Mouse (Mus musculus) MEL (cell line): ENCODE results near the gene Dtx3. TPM values are rescaled to one million over a fixed set of nuclear protein-coding genes. Genes with fewer than 3 reads are reported as not detected.

Experiments used
- DNase-seq: peaks from one replicate; pipeline ENCODE4 v3.0.0; 2011; ENCODE audit warnings: low read depth, low spot score
- H3K27ac ChIP-seq: 2 replicates; pipeline ENCODE4 v1.5.1; 2012; ENCODE audit warnings: low read depth, mild to moderate bottlenecking, control low read depth, low read length, moderate library complexity; ENCODE audit not compliant: control insufficient read depth
- H3K27me3 ChIP-seq, 2 experiments: fragments of 150-350 bp in 1 of 2; sonication (generic) in 1 of 2; 2 replicates each; pipeline ENCODE4 v1.6.1; 2012; ENCODE audit warnings: low read length in 2 of 2, mild to moderate bottlenecking in 2 of 2, improper control_type of control experiment in 1 of 2, moderate library complexity in 1 of 2; ENCODE audit not compliant: insufficient read depth in 2 of 2, control insufficient read depth in 1 of 2
- H3K36me3 ChIP-seq, 2 experiments: 2 replicates each; pipeline ENCODE4 v1.6.1; 2012 to 2014; ENCODE audit warnings: low read length in 2 of 2, improper control_type of control experiment in 1 of 2, inconsistent platforms in 1 of 2, mild to moderate bottlenecking in 1 of 2; ENCODE audit not compliant: insufficient read depth in 2 of 2, control insufficient read depth in 1 of 2
- H3K4me1 ChIP-seq, 2 experiments: fragments of 150-350 bp in 1 of 2; sonication (generic) in 1 of 2; 2 replicates each; pipeline ENCODE4 v1.6.1; 2012; ENCODE audit warnings: low read length in 2 of 2, improper control_type of control experiment in 1 of 2, mild to moderate bottlenecking in 1 of 2; ENCODE audit not compliant: insufficient read depth in 2 of 2, control insufficient read depth in 1 of 2
- H3K4me3 ChIP-seq, 2 experiments: fragments of 150-350 bp in 1 of 2; sonication (generic) in 1 of 2; 2 replicates each; pipeline ENCODE4 v1.5.1; 2012; ENCODE audit warnings: low read depth in 2 of 2, low read length in 2 of 2, mild to moderate bottlenecking in 2 of 2, moderate library complexity in 2 of 2, control low read depth in 1 of 2, improper control_type of control experiment in 1 of 2; ENCODE audit not compliant: control insufficient read depth in 1 of 2, insufficient read depth in 1 of 2
- H3K79me2 ChIP-seq: 2 replicates; pipeline ENCODE4 v1.6.1; 2012; ENCODE audit warnings: mild to moderate bottlenecking, low read length, moderate library complexity; ENCODE audit not compliant: control insufficient read depth, poor library complexity, insufficient read depth
- H3K9ac ChIP-seq: 2 replicates; pipeline ENCODE4 v1.6.1; 2012; ENCODE audit warnings: low read depth, mild to moderate bottlenecking, control low read depth, low read length, moderate library complexity; ENCODE audit not compliant: control insufficient read depth, poor library complexity, severe bottlenecking
- H3K9me3 ChIP-seq: fragments of 150-350 bp; sonication (generic); replicated peaks from 2 replicates; pipeline ENCODE4 v1.6.1; 2012; ENCODE audit warnings: mild to moderate bottlenecking, low read length, improper control_type of control experiment, moderate library complexity; ENCODE audit not compliant: insufficient read depth
- BHLHE40 ChIP-seq: IDR thresholded peaks from 2 replicates; pipeline ENCODE4 v1.6.1; 2012; ENCODE audit warnings: low read depth, mild to moderate bottlenecking, inconsistent platforms, low read length, improper control_type of control experiment, borderline replicate concordance
- CHD2 ChIP-seq: IDR thresholded peaks from 2 replicates; pipeline ENCODE4 v1.6.1; 2011; ENCODE audit warnings: low read length, improper control_type of control experiment
- E2F4 ChIP-seq: IDR thresholded peaks from 2 replicates; pipeline ENCODE4 v1.6.1; 2011; ENCODE audit warnings: low read depth, low read length, improper control_type of control experiment, borderline replicate concordance
- ETS1 ChIP-seq: IDR thresholded peaks from 2 replicates; pipeline ENCODE4 v1.6.1; 2012; ENCODE audit warnings: low read depth, mild to moderate bottlenecking, inconsistent platforms, low read length, improper control_type of control experiment, moderate library complexity
- GABPA ChIP-seq: IDR thresholded peaks from 2 replicates; pipeline ENCODE4 v1.6.1; 2012; ENCODE audit warnings: low read depth, mild to moderate bottlenecking, inconsistent platforms, low read length, improper control_type of control experiment, moderate library complexity
- HCFC1 ChIP-seq: IDR thresholded peaks from 2 replicates; pipeline ENCODE4 v1.6.1; 2012; ENCODE audit warnings: low read depth, mild to moderate bottlenecking, inconsistent platforms, low read length, improper control_type of control experiment, moderate library complexity
- JUND ChIP-seq: IDR thresholded peaks from 2 replicates; pipeline ENCODE4 v1.6.1; 2011; ENCODE audit warnings: low read depth, mild to moderate bottlenecking, improper control_type of control experiment, low read length
- KAT2A ChIP-seq: conservative IDR thresholded peaks from 2 replicates; pipeline ENCODE4 v1.6.1; 2012; ENCODE audit warnings: low read depth, low read length, improper control_type of control experiment, inconsistent platforms
- MAFK ChIP-seq: IDR thresholded peaks from 2 replicates; pipeline ENCODE4 v1.6.1; 2011; ENCODE audit warnings: low read depth, mild to moderate bottlenecking, low read length, improper control_type of control experiment, borderline replicate concordance
- MEF2A ChIP-seq: IDR thresholded peaks from 2 replicates; pipeline ENCODE4 v1.6.1; 2014; ENCODE audit warnings: low read depth, mild to moderate bottlenecking, inconsistent platforms, low read length, improper control_type of control experiment; ENCODE audit not compliant: poor library complexity, insufficient replicate concordance, severe bottlenecking; ENCODE audit errors: extremely low read depth
- MXI1 ChIP-seq: IDR thresholded peaks from 2 replicates; pipeline ENCODE4 v1.6.1; 2011; ENCODE audit warnings: mild to moderate bottlenecking, low read depth, low read length, improper control_type of control experiment
- MYC ChIP-seq: IDR thresholded peaks from 2 replicates; pipeline ENCODE4 v1.6.1; 2011; ENCODE audit warnings: low read depth, mild to moderate bottlenecking, low read length, improper control_type of control experiment, moderate library complexity
- NELFE ChIP-seq: IDR thresholded peaks from 2 replicates; pipeline ENCODE4 v1.6.1; 2011; ENCODE audit warnings: low read depth, low read length, improper control_type of control experiment
- POLR2AphosphoS5 ChIP-seq: IDR thresholded peaks from 2 replicates; pipeline ENCODE4 v1.6.1; 2012; ENCODE audit warnings: low read depth, borderline replicate concordance, mild to moderate bottlenecking, inconsistent platforms, low read length, moderate library complexity, mixed read lengths
- RCOR1 ChIP-seq: IDR thresholded peaks from 2 replicates; pipeline ENCODE4 v1.6.1; 2012; ENCODE audit warnings: low read depth, mild to moderate bottlenecking, inconsistent platforms, low read length, improper control_type of control experiment
- SMC3 ChIP-seq: IDR thresholded peaks from 2 replicates; pipeline ENCODE4 v1.6.1; 2011; ENCODE audit warnings: low read depth, low read length, improper control_type of control experiment
- TAL1 ChIP-seq: IDR thresholded peaks from 2 replicates; pipeline ENCODE4 v1.6.1; 2012; ENCODE audit warnings: mild to moderate bottlenecking, inconsistent platforms, low read length, moderate library complexity, mixed read lengths
- TBP ChIP-seq: IDR thresholded peaks from 2 replicates; pipeline ENCODE4 v1.8.0; 2011; ENCODE audit warnings: low read depth, low read length, improper control_type of control experiment
- TCF12 ChIP-seq: IDR thresholded peaks from 2 replicates; pipeline ENCODE4 v1.6.1; 2014; ENCODE audit warnings: low read depth, mild to moderate bottlenecking, inconsistent platforms, low read length, improper control_type of control experiment, moderate library complexity
- ZC3H11A ChIP-seq: IDR thresholded peaks from 2 replicates; pipeline ENCODE4 v1.6.1; 2012; ENCODE audit warnings: low read depth, mild to moderate bottlenecking, inconsistent platforms, low read length, improper control_type of control experiment
- ZMIZ1 ChIP-seq: IDR thresholded peaks from 2 replicates; pipeline ENCODE4 v1.6.1; 2012; ENCODE audit warnings: low read depth, mild to moderate bottlenecking, inconsistent platforms, low read length, improper control_type of control experiment, moderate library complexity
- ZNF384 ChIP-seq: IDR thresholded peaks from 2 replicates; pipeline ENCODE4 v1.6.1; 2012; ENCODE audit warnings: low read depth, mild to moderate bottlenecking, inconsistent platforms, low read length, improper control_type of control experiment
- polyA plus RNA-seq, 2 experiments: library from polyadenylated mRNA; stranded (reverse) in 1 of 2; unstranded in 1 of 2; fragments of >175 nt in 1 of 2; fragments of >200 nt in 1 of 2; gene quantifications; 2 replicates each; pipeline versions ENCODE4 v1.2.1 to v1.2.4; 2012; ENCODE audit warnings: low replicate concordance in 2 of 2, low read depth in 1 of 2; ENCODE audit not compliant: insufficient read length in 2 of 2, insufficient read depth in 1 of 2, missing spikeins in 1 of 2
- total RNA-seq: library from RNA; depleted of rRNA; stranded (reverse); fragments of 300-350 nt; gene quantifications from 2 replicates; pipeline ENCODE4 v1.2.3, GENCODE M21; 2012

The Dtx3 gene
- total and polyA plus RNA-seq, 3 experiments, result 30.5 to 107 TPM; not detected in 1

DNA sequence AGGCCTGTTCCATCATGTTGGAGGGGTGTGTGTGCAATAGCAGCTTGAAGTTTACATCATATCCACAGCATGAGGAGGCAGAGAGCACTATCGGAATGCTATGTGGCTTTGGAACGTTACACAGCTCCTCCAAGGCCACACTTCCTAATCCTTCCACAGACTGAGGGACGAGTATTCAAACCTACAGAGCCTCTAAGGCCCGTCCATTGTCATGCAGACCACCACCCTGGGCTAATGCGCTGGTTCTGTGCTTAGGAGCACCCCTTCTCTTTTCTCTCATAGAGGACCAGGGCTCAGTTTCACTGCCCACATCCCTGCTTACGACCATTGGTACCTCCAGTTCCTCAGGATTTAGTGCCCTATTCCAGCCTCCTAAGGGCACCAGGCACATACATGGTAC is 29.7 kb upstream of the Dtx3 start:
- H3K9me3 ChIP-seq, result no peaks in the 10 kb centered on the region
- H3K79me2 ChIP-seq, result no peaks in the 10 kb centered on the region
- H3K9ac ChIP-seq, result no peak overlapping the region
- no peaks in the 10 kb centered on the region for H3K27me3 ChIP-seq
- H3K4me1 ChIP-seq, result peaks cover 0 to 7% of the 10 kb centered on the region in 2 experiments; a peak in 1 of 4 replicates
- H3K36me3 ChIP-seq, result no peaks in the 10 kb centered on the region
- TF ChIP-seq MYC (no peak), TCF12 (no peak), RCOR1 (no peak), BHLHE40 (no peak), MXI1 (no peak)
- no peak overlapping the region for H3K4me3 ChIP-seq
- no peak for DNase-seq
- H3K27ac ChIP-seq, result no peak overlapping the region

DNA sequence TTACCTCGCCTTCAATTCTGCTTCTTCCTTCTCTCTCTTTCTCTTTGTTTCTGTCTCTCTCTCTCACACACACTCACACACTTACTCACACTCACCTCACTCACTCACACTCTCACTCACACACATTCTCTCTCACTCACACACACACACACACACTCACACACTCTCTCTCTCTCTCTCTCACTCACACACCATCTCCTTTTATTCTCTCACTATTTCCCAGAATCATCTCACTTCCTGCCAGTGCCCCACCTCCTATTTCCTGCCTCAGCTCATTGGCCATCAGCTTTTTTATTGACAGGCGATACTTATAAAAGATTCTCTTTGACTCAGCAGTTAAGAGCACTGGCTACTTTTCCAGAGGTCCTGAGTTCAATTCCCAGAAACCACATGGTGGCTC is 22.8 kb upstream of the Dtx3 start:
- Histone ChIP-seq H3K27ac (no peak overlapping the region), H3K4me1 (0 out of 4 replicates have a peak, but pooled peaks cover 0 to 6% of the 10 kb centered on the region in 2 experiments), H3K27me3 (no peaks in the 10 kb centered on the region), H3K36me3 (no peaks in the 10 kb centered on the region; a peak in 1 of 4 replicates), H3K4me3 (no peak overlapping the region), H3K9me3 (no peaks in the 10 kb centered on the region), H3K79me2 (no peaks in the 10 kb centered on the region), H3K9ac (no peak overlapping the region)
- DNase-seq, result no peak
- TF ChIP-seq TCF12 (no peak), TBP (no peak), HCFC1 (no peak), GABPA (no peak), E2F4 (no peak), MXI1 (no peak), NELFE (no peak), MAFK (no peak), POLR2AphosphoS5 (no peak), KAT2A (no peak), BHLHE40 (no peak), TAL1 (no peak), ZNF384 (no peak), JUND (no peak), ZMIZ1 (no peak), ZC3H11A (no peak), MEF2A (no peak), SMC3 (no peak), ETS1 (no peak), CHD2 (no peak)
